Mouse (Mus musculus) A20 (cell line): ENCODE measurements around the gene Uckl1.

ENCODE experiments used
- DNase-seq: peaks from one replicate; pipeline ENCODE4 v3.0.0-alpha.2; 2011; ENCODE audit warnings: low read depth, low spot score

Gene Uckl1

DNA sequence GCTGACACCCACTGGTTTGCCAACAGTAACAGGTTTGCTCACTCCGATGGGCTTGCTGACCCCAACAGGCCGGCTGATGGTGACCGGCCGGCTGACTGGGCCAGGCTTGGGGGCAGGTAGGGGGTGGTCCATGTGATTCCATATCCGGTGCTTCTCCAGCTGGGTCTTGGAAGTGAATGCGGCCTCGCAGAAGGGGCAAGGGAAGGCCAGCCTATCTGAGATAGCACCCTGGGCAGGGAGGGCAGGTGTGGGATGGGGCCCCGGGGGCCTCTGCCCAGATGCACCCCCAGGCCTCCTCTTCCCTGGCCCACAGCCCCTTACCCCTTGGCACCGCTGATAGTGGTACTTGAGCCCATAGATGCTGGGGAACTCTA is 5.0 kb upstream of the Uckl1 start:
- DNase-seq: no peak

GRCm38 (mm10) chr2:181589011-181589731 is 4.5 kb upstream of the Uckl1 start:
- DNase-seq: no peak

DNA sequence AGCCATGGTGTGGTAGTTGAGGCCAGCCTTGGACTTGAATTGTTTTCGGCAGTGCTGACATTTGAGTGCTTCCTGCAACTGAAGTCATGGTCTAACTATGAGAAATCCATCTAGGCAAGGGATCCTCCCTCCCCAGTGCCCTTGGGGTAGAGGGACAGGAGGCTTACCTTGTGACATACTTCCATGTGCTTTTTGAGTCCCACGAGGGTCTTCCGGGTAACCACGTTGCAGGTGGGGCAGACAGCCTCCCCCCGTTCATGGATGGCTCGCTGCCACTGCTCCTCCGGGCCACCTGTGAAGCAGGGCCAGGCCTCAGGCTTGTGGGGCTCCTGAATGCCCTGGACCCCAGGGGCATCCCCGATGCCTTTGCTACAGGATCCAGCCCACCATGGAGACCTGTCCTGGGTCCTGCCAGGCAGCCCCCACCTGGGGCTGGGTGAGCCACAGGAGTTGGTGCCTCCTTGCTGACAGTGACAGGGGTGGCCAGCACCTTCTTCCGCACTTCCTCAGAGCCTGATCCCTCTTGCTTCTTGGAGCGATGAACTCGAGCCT is 3.6 kb upstream of the Uckl1 start:
- DNase-seq: no peak

GRCm38 (mm10) chr2:181587796-181588195 is 3.1 kb upstream of the Uckl1 start:
- DNase-seq: no peak

- no peak for DNase-seq
Measured at GRCm38 (mm10) chr2:181586124-181586523, 1.4 kb upstream of the Uckl1 start.

- no peak for DNase-seq
Measured at GRCm38 (mm10) chr2:181585506-181585905, 814 bp upstream of the Uckl1 start.

DNA sequence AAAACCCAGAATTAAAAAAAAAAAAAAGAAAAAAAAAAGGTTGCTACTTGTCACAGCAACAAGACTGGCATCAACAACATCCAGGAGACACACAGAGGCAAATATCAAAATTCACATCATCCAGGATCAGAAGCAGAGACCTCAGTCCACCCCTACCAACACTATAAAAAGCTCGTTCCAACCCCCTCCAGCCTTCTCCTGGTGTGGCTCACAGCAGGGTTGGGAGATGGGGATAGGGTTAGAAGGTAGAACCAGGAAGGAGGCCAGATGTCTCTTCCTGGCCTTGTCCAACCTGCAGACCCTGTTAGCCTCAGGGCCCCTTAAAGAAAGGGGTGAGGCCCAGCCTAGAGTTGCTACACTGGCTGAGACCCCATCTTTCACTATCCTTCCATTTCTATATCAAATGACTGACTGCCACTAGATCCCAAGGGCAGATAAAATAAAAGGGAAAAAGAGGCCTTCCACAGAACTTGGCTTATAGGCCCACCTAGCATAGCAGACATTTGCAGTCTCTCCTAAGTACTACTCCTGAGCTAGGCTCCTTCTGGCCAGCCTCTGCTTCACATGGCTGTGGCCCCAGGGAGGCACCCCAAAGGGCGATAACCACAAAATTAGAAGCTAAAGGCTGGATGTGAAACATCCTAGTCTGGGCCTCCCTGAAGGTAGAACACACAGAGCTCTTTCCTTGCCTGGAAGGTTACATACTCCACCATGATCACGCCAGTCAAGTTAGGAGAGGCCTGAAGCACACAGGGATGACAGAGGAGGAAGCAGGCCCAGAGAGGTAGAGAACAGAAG is 1.0 kb downstream of the Uckl1 start:
- no peak for DNase-seq

- DNase-seq: no peak
Measured at GRCm38 (mm10) chr2:181582939-181583338, 1.8 kb downstream of the Uckl1 start.

DNA sequence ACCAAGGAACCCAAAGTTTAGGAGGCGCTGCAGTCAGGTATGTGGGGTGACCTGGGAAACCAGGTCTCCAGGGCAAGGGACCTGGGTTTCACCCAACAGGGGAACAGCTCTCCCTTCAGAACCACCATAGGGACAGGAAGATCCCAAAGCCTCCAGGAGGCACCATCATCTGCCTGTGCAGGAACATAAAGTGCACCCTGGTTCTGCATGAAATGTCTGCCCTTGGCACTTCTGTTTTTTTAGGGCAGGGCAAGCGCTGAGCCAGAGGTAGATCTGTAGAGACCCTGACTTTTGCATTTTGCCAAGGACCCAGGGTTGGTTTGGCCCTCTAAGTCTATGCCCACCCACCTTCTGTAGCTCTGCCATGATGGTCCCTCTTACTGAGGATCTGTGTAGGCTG is 2.3 kb downstream of the Uckl1 start:
- no peak for DNase-seq

- DNase-seq: peak; percentile 84
Measured at GRCm38 (mm10) chr2:181581402-181582120, 3.1 kb downstream of the Uckl1 start.

DNA sequence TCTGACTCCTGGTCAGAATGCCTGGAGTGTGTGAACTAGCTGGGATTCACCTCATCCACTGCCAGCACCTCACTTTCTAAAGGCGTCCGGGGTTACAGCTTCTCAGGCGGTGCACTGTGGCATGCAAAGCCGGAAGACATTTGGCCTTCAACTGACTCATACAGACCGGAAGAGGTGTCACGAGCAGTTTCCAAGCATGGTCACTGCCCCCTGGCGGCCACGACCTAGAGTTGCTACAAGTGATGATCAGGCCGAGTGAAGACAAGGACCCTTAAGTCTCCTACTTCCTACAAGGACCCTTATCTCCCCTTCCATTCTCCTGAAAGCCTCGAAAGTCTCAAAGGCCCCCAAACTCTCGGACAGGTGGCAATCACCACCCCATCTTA is 3.7 kb downstream of the Uckl1 start:
- DNase-seq: peak; percentile 95

GRCm38 (mm10) chr2:181580131-181580772 is 4.4 kb downstream of the Uckl1 start:
- DNase-seq: no peak

DNA sequence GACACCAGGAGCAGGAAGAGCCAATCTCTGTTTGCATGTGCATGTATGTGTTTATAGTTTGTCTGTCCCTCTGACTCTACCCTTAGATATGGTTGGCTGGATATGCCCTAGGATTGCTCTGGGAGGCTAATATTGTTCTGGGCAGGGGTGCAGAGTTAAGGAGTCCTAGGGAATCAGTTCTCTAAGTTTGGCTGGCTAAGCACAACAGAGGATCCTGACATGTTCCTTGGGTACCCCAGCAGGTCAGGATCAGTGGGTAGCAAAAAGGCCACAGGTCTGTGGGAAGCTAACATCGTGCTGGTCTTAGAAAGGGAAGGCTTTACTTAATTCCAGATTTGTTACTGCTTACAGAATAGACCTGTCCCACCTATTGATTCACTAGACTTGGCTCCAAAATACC is 5.0 kb downstream of the Uckl1 start:
- DNase-seq: no peak

DNA sequence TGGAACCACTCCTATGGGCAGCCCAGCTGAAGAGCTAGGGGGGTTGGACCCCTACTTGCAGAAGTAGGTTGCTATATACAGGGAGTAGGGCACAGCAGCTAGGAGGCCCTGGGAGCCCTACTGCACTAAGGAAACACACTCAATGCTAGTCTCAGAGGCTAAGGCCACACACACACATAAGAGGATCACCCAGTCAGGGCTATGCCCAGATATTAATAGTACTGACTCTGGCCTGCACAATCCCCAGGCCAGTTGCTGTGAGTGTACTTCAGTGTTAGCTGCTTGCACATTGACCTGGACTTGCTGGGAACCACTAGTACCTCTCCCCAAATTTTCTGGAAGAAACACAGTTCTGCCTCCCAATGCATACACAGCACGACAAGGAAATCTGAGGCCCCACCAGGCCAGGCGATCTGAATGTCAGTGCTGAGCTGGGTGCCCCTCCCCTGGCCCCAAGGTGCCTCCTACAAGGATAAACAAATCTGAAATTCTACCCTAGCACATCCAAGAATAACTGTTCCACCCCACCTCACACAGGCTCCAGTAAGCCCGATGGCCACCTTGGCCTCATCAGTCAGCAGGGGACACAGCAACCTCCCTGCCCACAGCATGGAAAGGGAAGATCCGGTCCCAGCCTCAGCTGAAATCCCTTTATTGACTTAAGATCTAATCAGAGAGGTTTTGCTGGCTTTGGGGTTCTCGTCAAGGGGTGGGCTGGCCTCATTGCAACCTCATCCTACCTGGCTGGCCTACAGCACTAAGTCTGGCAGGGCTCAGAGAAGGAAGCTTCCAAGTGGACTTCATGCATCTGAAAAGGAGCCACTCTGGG is 5.7 kb downstream of the Uckl1 start:
- DNase-seq: no peak

- no peak for DNase-seq
Measured at GRCm38 (mm10) chr2:181577981-181578581, 6.6 kb downstream of the Uckl1 start.

DNA sequence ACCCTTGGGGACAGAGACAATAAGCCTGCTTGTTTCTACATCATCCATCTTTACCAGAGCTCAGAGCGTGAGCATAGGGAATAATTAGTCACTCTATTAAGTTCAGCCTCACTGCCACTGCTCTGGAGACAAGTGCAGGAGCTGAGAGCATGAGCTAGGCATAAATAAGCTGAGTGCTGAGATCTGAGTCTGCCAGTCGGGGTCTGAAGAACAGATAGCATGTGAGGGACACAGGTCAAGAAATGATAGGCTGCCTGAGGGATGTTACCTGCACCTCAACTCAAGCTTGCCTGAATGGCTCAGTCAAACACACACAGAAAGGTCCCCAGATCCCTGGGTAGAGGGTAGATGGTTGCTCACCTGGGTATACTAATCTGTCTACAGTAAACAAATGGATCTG is 7.6 kb downstream of the Uckl1 start:
- no peak for DNase-seq

- no peak for DNase-seq
Measured at GRCm38 (mm10) chr2:181576613-181577012, 8.1 kb downstream of the Uckl1 start.

- no peak for DNase-seq
Measured at GRCm38 (mm10) chr2:181574921-181575545, 9.7 kb downstream of the Uckl1 start.

DNA sequence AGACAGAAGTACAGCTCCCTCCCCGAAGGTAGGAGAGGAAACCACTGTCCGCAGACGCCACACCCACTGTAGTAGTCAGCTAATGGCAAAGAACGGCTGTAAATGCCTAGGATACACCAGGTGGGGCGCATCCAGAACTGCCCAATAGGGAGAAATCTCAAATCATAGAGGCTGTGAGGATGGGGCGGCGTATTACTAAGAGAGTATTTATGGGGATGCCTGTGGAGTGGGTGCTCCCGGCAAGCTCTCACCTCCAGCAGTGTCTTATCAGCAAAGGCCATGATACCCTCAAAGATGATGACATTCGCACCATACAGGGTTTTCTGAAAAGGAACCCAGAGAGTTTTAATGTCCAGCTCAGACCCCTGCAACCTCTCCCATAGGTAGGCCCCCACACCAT is 10.7 kb downstream of the Uckl1 start:
- DNase-seq: no peak
